Mouse (Mus musculus) thymus, adult 2 months (tissue): ENCODE results near the gene Gapdh.

ENCODE experiments used
- CTCF ChIP-seq: fragments of 200-500 bp; IDR thresholded peaks from 2 replicates; pipeline ENCODE4 v1.5.1; 2012; ENCODE audit warnings: mild to moderate bottlenecking, control low read depth, low read length, moderate library complexity, borderline replicate concordance; ENCODE audit not compliant: control insufficient read depth, poor library complexity, insufficient read depth; ENCODE audit errors: extremely low read depth
- POLR2A ChIP-seq: fragments of 200-500 bp; IDR thresholded peaks from 2 replicates; pipeline ENCODE4 v1.6.1; 2012; ENCODE audit warnings: mild to moderate bottlenecking, low read length, control low read depth, moderate library complexity; ENCODE audit not compliant: control insufficient read depth, poor library complexity, insufficient read depth; ENCODE audit errors: extremely low read depth

GRCm38 (mm10) chr6:125191332-125192015 is 25.2 kb upstream of the Gapdh start, which contains the start of the genes Ncapd2 and Mrpl51:
- TF ChIP-seq POLR2A: 0 out of 2 replicates have a peak, but pooled peaks have one; percentile 19
- peak; percentile 57; the same call in 1 of the 2 replicates for TF ChIP-seq CTCF
